Mouse (Mus musculus): ENCODE data around the gene Caskin2. TPM values are rescaled to one million over a fixed set of nuclear protein-coding genes. Genes with fewer than 3 reads are reported as not detected.
A peak's percentile ranks its signal among the peaks of the same experiment; 100 is the strongest.

The Caskin2 gene
- polyA plus RNA-seq, 1 experiment from 2014 or later, result 11.7 TPM

DNA sequence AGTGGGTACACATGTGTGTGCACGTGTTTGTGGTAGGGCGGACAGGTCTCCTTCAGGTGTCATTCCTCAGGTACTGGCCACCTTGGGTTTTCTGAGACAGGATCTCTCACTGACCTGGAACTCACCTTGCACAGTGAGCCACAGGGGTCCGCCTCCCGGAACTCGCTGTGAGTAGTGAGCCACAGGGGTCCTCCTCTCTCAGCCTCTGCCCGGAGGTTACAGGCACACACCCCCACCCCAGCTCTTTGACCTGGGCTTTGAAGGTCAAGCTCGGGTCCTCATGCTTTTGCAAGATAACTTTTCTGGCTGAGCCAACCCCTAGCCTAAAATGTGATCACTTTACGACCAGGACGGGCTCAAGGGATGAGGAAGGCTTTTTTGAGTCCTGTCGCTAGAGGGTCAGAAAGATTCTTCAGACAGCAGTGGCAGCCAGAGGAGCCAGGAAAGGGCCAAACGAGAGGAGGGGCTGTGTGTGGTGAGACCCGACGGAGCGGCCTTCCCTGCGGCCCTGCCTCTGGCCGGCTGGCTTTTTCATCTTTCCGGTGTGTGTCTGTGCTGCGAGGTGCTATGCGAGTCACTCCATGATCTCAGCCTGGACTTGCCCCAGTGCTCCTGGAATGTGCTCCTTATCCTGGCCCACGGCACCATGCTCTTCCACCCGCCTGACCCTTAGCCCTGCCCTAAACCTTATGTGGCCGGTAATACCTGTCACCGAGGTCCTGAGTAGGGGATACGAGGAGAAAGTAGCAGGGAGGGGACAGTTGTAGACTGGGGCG, 17.3 kb upstream of the Caskin2 start:
- H3K4me1 ChIP-seq, result peaks cover 54% of the 10 kb centered on the region
- H3K36me3 ChIP-seq, result no peaks in the 10 kb centered on the region
- H3K4me3 ChIP-seq (replicated peaks), result no peak overlapping the region; the same call in 1 of the 2 replicates
- no peaks in the 10 kb centered on the region for H3K9me3 ChIP-seq
- no peaks in the 10 kb centered on the region for H3K27me3 ChIP-seq (replicated peaks)
- peak overlapping the region; percentile 30 for H3K4me2 ChIP-seq
- 36% methylated on average over 25 of the region's 25 CpGs for WGBS
- no peak for ATAC-seq (ENCODE audit: insufficient read depth, low FRiP score, low read depth)
- H3K27ac ChIP-seq, result peak overlapping the region; percentile 61
- no peak overlapping the region for H3K9ac ChIP-seq

DNA sequence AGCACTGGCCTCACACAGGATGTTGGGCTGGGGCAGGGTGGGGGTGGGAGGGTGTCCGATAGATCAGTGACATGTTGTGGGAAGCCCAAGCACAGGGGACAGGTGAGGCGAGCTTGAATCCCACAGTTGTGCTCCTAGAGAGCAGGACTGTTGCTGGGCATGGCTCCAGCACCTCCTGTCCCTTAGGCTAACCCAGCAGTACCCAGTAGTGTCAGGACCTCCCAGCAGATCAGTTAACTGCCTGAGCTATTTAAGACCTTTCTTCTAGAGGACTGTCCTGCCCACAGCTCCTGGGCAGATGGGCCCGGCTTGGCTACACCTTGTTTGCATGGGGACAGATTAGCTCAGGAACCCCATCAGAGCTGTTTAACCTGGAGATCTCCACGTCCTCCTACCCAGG, 15.6 kb upstream of the Caskin2 start:
- no peak overlapping the region for H3K4me2 ChIP-seq
- peaks cover 47% of the 10 kb centered on the region for H3K4me1 ChIP-seq
- H3K27me3 ChIP-seq (replicated peaks), result no peaks in the 10 kb centered on the region
- no peak for ATAC-seq (ENCODE audit: insufficient read depth, low FRiP score, low read depth)
- H3K27ac ChIP-seq, result no peak overlapping the region
- no peaks in the 10 kb centered on the region for H3K36me3 ChIP-seq
- H3K9ac ChIP-seq, result no peak overlapping the region
- 54% methylated on average over 4 of the region's 4 CpGs for WGBS
- H3K4me3 ChIP-seq (replicated peaks), result no peak overlapping the region
- H3K9me3 ChIP-seq, result no peaks in the 10 kb centered on the region

DNA sequence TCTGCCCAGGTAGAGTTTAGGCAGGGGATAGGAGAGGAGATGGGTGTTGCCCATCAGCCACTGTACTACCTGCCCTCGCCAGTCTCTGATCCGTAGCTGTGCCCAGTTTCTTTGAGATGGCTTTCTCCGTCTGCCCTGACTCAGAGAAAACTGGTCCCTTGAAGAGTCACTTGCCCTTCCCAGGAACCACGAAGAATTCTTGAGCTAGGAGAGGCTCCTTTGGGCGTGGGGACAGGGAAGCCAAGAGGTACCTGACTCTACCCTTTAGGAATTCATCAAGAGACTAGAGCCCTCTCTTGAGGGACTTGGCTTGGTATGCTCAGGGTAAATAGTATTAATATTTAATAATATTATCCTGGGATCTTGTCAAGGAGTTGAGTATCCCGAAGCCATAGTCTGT, 14.2 kb upstream of the Caskin2 start:
- Histone ChIP-seq H3K27ac (peak overlapping the region; percentile 32; the same call in 1 of the 2 replicates), H3K36me3 (no peaks in the 10 kb centered on the region), H3K4me3 (replicated peaks) (no peak overlapping the region), H3K4me2 (no peak overlapping the region), H3K9me3 (no peaks in the 10 kb centered on the region), H3K9ac (no peak overlapping the region), H3K4me1 (peaks cover 37% of the 10 kb centered on the region), H3K27me3 (replicated peaks) (no peaks in the 10 kb centered on the region)
- WGBS, result 82% methylated on average over 6 of the region's 6 CpGs
- ATAC-seq (ENCODE audit: insufficient read depth, low FRiP score, low read depth), result no peak

DNA sequence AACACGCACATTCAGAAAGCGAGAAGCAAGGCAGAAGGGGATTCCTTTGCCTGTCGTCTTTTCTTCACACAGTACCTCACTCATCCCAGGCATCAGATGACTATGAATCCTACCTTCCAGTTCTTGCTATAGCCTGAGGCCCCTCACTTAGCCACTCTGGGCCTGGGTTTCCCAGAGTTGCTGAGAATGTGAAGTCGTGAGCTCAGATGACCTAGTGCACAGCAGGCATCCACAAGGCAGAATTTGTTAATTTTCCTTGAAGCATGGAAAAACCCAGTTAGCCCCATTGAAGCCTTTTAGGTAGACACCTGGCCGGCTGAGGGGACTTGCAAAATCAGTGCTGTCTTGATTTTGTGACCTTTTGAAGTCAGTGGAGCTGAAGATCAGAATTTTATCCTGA, 13.0 kb upstream of the Caskin2 start:
- Histone ChIP-seq H3K4me1 (peaks cover 26% of the 10 kb centered on the region), H3K36me3 (0 out of 2 replicates have a peak, but pooled peaks cover 4% of the 10 kb centered on the region), H3K4me2 (peak overlapping the region; percentile 80; the same call in 1 of the 2 replicates), H3K9me3 (no peaks in the 10 kb centered on the region), H3K9ac (no peak overlapping the region), H3K4me3 (replicated peaks) (0 out of 2 replicates have a peak overlapping the region, but pooled peaks have one; percentile 3), H3K27me3 (replicated peaks) (no peaks in the 10 kb centered on the region), H3K27ac (no peak overlapping the region)
- ATAC-seq (ENCODE audit: insufficient read depth, low FRiP score, low read depth), result no peak
- 58% methylated on average over 5 of the region's 5 CpGs for WGBS

DNA sequence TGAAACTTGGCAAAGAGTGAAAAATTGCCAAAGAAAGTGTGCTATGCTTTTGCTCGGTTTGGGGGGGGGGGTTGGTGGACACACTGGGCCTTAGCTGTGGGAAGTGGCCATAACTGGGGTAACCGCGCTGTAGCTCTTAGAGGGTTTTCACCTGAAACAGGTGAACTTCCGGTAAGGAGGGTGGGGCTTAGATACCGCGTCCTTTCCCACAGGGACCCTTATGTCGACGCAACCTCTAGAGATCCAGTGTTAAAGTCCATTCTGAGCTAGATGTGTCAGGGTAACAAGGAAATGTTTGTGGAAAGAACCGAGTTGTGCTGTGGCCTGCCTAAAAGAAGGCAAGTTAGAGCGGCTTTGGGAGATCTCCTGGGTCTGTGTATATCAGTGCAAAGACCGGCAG, 11.4 kb upstream of the Caskin2 start:
- H3K4me1 ChIP-seq, result peaks cover 15% of the 10 kb centered on the region; the same call in 1 of the 2 replicates
- H3K4me3 ChIP-seq (replicated peaks), result peak overlapping the region; percentile 60
- 19% methylated on average over 11 of the region's 11 CpGs for WGBS
- peak overlapping the region; percentile 51; the same call in 1 of the 2 replicates for H3K9ac ChIP-seq
- H3K36me3 ChIP-seq, result peaks cover 13% of the 10 kb centered on the region; the same call in 1 of the 2 replicates
- peak overlapping the region; percentile 81 for H3K27ac ChIP-seq
- no peak for ATAC-seq (ENCODE audit: insufficient read depth, low FRiP score, low read depth)
- no peaks in the 10 kb centered on the region for H3K9me3 ChIP-seq
- H3K4me2 ChIP-seq, result peak overlapping the region; percentile 80
- H3K27me3 ChIP-seq (replicated peaks), result no peaks in the 10 kb centered on the region

DNA sequence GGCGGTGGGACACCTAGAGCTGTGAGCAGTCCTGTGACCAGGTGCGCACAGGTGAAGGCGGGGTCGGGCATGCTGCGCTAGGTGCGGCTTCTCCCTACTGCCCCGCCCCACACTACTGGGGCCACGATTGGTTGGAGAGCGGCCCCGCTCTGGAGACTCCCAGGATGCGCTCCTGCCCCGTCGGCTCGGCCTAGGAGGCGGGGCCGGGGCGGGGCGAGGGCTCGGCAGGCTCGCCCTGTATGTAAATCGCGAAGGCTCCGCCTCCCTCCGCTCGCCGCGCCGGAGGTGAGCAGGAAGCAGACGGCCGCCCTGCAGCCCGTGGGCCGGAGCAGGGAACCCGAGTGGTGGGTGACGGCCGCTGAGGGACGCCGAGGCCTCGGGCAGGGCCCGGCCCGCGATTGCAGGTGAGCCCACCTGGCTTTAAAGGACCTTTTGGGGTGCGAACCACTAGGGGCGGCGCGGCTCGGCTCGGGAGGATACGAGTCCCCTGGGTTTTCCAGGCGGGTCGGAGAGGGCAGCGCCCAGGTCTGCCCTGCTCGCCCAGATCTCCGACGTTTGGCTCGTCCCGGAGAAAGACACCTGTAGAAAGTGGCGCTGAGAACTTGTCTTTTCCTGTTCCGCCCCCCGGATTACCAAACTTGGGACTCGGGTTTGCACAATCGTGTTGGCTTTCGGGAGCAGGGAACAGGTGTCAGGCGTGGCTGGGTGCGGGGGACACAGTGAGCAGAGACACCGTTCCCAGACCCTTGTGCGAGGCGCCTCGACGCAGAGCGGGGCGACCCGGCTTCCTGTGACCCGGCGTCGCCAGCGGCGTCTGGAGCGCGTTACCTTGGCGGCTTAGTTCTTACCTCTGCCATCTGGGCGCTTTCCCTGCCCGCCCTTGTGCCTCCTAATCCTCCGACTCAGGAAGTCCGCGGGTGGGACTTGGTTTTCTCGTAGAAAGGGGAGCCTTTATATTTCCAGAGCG, 10.6 kb upstream of the Caskin2 start, which contains the start of gene Llgl2:
TSS of gene Llgl2 (plus strand) at position 276 of the 967 bp plus-strand sequence.
- peak; percentile 97 for ATAC-seq (ENCODE audit: insufficient read depth, low FRiP score, low read depth)
- H3K27ac ChIP-seq, result peak within 1 kb of the TSS; percentile 81
- H3K4me2 ChIP-seq, result peak within 1 kb of the TSS; percentile 80
- peak within 1 kb of the TSS; percentile 51; the same call in 1 of the 2 replicates for H3K9ac ChIP-seq
- H3K9me3 ChIP-seq, result no peaks in the 10 kb centered on the region
- peaks cover 14% of the 10 kb centered on the region; the same call in 1 of the 2 replicates for H3K36me3 ChIP-seq
- under 1% methylated on average over 86 of the region's 87 CpGs for WGBS
- H3K4me1 ChIP-seq, result peaks cover 13% of the 10 kb centered on the region; the same call in 1 of the 2 replicates
- H3K27me3 ChIP-seq (replicated peaks), result no peaks in the 10 kb centered on the region
- H3K4me3 ChIP-seq (replicated peaks), result peak within 1 kb of the TSS; percentile 60

DNA sequence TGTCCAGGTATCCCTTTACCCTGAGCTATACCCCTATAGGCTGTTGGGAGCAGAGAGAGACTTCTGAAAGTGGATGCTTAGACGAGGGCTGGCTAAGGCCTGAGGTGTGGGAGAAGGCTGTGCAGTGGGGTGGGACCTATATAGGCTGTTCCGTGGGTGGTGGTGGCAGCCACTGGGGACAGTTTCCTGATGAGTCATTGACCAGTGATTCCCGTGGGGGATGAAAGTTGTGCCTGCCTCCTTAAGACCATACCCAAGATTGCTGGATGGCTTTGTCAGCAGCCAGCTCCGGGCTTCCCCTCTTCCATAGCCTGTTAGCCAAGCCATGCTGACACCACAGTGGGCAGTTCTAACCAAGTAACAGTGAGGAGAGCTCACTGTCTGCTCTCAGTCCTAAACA, 7.6 kb upstream of the Caskin2 start:
- peaks cover 14% of the 10 kb centered on the region; the same call in 1 of the 2 replicates for H3K36me3 ChIP-seq
- no peak overlapping the region for H3K4me3 ChIP-seq (replicated peaks)
- 78% methylated on average over 4 of the region's 4 CpGs for WGBS
- no peak overlapping the region for H3K4me2 ChIP-seq
- H3K27ac ChIP-seq, result no peak overlapping the region
- H3K9ac ChIP-seq, result no peak overlapping the region
- H3K9me3 ChIP-seq, result no peaks in the 10 kb centered on the region
- no peak for ATAC-seq (ENCODE audit: insufficient read depth, low FRiP score, low read depth)
- H3K4me1 ChIP-seq, result peaks cover 9% of the 10 kb centered on the region; the same call in 1 of the 2 replicates
- no peaks in the 10 kb centered on the region for H3K27me3 ChIP-seq (replicated peaks)

DNA sequence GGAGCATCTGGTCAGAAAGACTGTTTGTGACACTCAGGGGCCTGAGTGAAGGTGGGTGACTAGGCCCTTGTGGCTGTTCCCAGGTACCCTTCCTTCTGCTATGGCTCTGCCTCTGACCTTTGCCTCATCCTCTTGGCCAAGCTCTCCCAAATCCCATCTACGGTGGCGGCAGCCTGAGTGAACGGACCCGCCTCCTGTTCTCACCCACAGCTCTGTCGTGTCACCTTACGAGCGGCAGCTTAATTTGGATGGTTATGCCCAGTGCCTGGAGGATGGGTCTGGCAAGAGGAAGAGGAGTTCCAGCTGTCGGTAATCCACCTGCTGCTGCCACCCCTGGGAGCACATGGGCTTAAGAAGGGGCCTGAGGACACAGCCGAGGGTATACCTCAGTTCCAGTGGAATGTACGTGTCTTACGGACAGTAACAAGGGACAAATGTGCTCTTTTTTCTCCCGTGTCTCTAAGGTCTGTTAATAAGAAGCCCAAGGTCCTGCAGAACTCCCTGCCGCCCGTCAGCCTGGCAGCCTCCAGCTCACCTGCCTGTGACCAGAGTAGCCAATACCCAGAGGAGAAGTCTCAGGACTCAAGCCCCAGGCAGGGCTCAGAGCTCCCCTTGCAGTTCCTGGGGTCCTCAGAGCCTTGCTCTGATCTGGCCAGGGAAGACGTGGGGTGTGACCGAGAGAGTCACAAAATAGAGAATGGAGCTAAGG, 6.6 kb upstream of the Caskin2 start:
- no peak overlapping the region for H3K9ac ChIP-seq
- peaks cover 19% of the 10 kb centered on the region for H3K4me1 ChIP-seq
- peaks cover 14% of the 10 kb centered on the region; the same call in 1 of the 2 replicates for H3K36me3 ChIP-seq
- H3K27ac ChIP-seq, result no peak overlapping the region
- WGBS, result 83% methylated on average over 16 of the region's 16 CpGs
- H3K4me3 ChIP-seq (replicated peaks), result no peak overlapping the region
- no peak for ATAC-seq (ENCODE audit: insufficient read depth, low FRiP score, low read depth)
- no peaks in the 10 kb centered on the region for H3K9me3 ChIP-seq
- no peaks in the 10 kb centered on the region for H3K27me3 ChIP-seq (replicated peaks)
- no peak overlapping the region for H3K4me2 ChIP-seq

DNA sequence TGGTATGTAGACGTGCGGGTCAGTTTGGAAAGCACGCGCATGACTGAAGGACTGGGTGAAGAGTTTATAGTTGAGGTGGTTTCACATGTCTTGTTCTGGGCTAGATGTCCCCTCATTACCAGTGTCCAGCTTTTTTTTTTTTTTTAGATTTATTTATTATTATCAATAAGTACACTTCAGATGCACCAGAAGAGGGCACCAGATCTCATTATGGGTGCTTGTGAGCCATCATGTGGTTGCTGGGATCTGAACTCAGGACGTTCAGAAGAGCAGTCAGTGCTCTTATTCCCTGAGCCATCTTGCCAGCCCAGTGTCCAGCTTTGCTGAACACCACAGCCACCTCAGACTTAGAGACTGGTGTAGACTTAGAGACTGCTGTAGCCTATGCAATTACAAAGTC, 3.9 kb upstream of the Caskin2 start:
- H3K4me2 ChIP-seq, result no peak overlapping the region
- ATAC-seq (ENCODE audit: insufficient read depth, low FRiP score, low read depth), result no peak
- H3K9ac ChIP-seq, result no peak overlapping the region
- no peaks in the 10 kb centered on the region for H3K9me3 ChIP-seq
- no peak overlapping the region for H3K27ac ChIP-seq
- no peak overlapping the region for H3K4me3 ChIP-seq (replicated peaks)
- H3K27me3 ChIP-seq (replicated peaks), result no peaks in the 10 kb centered on the region
- H3K36me3 ChIP-seq, result peaks cover 14% of the 10 kb centered on the region; the same call in 1 of the 2 replicates
- peaks cover 17% of the 10 kb centered on the region for H3K4me1 ChIP-seq
- WGBS, result 87% methylated on average over 5 of the region's 5 CpGs

DNA sequence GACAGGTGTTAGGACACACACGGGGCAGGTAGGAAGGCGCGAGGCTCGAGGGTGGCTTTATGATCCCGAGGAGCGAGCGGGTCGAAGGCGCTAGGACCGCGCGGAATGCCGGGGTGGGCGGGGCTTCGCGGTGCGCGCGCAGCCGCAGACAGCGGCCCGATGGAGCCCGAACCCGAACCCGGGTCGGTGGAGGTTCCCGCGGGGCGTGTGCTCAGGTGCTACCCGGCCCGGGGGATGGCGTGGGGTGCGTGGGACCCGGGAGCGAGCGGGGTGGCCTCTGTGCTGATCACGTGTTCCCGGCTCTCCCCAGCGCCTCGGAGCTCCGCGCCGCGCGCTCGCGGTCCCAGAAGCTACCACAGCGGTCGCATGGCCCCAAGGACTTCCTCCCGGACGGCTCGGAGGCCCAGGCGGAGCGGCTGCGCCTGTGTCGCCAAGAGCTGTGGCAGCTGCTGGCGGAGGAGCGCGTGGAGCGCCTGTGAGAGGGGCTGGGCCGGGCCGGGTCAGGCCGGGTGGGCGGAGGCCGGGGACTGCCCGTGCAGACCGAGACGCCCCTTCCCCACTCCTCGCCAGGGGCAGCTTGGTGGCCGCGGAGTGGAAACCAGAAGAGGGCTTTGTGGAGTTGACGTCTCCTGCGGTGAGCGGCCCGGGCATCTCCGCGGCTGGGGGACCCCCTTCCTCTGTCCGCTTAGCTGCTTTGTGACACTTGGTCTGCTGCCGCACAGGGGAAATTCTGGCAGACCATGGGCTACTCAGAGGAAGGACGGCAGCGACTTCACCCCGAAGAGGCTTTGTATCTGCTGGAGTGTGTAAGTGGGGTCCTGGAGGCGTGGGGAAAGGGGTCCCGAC, 1.4 kb upstream of the Caskin2 start, which contains the start of gene Tsen54:
TSS of gene Tsen54 (plus strand) at position 120 of the 846 bp plus-strand sequence.
- peak within 1 kb of the TSS; percentile 90 for H3K4me2 ChIP-seq
- H3K27me3 ChIP-seq (replicated peaks), result no peaks in the 10 kb centered on the region
- ATAC-seq (ENCODE audit: insufficient read depth, low FRiP score, low read depth), result peak; percentile 66
- under 1% methylated on average over 76 of the region's 84 CpGs for WGBS
- H3K36me3 ChIP-seq, result peaks cover 16% of the 10 kb centered on the region; the same call in 1 of the 2 replicates
- H3K4me1 ChIP-seq, result peaks cover 42% of the 10 kb centered on the region
- no peaks in the 10 kb centered on the region for H3K9me3 ChIP-seq
- H3K9ac ChIP-seq, result peak within 1 kb of the TSS; percentile 83
- peak within 1 kb of the TSS; percentile 86 for H3K27ac ChIP-seq
- peak within 1 kb of the TSS; percentile 81 for H3K4me3 ChIP-seq (replicated peaks)

Data from stomach, embryonic 15.5 days (tissue).